Mouse (Mus musculus) heart, embryonic 14.5 days (tissue): Measurements from ENCODE around the gene Cir1. TPM values are rescaled to one million over a fixed set of nuclear protein-coding genes. Genes with fewer than 3 reads are reported as not detected.
A peak's percentile ranks its signal among the peaks of the same experiment; 100 is the strongest.

Source experiments
- ATAC-seq: fragments of 200-750 bp; cut with Nextera tagmentation; 2 replicates; pipeline ENCODE4 v1.8.0; 2017; ENCODE audit warnings: low read depth, moderate TSS enrichment; ENCODE audit not compliant: insufficient number of reproducible peaks, insufficient read depth, low FRiP score
- H3K27ac ChIP-seq, 2 experiments: fragments of 200-500 bp in 1 of 2; fragments of 300-500 bp in 1 of 2; sonication (generic) in 1 of 2; replicated peaks in 1 of 2; 2 replicates each; pipeline ENCODE4 v1.5.1; 2012 to 2014; ENCODE audit warnings: low read depth in 2 of 2, low read length in 2 of 2, control low read depth in 1 of 2, mild to moderate bottlenecking in 1 of 2, mixed read lengths in 1 of 2; ENCODE audit not compliant: control insufficient read depth in 1 of 2, insufficient read depth in 1 of 2
- H3K27me3 ChIP-seq: fragments of 300-500 bp; sonication (generic); 2 replicates; pipeline ENCODE4 v1.6.1; 2014; ENCODE audit warnings: mild to moderate bottlenecking, low read length, control low read depth; ENCODE audit not compliant: control insufficient read depth, insufficient read depth
- H3K36me3 ChIP-seq: fragments of 300-500 bp; sonication (generic); 2 replicates; pipeline ENCODE4 v1.6.1; 2014; ENCODE audit warnings: mild to moderate bottlenecking, control low read depth, low read length, mixed read lengths; ENCODE audit not compliant: control insufficient read depth, insufficient read depth
- H3K4me1 ChIP-seq, 2 experiments: fragments of 200-500 bp in 1 of 2; fragments of 300-500 bp in 1 of 2; sonication (generic) in 1 of 2; 2 replicates each; pipeline ENCODE4 v1.6.1; 2012 to 2014; ENCODE audit warnings: low read length in 2 of 2, control low read depth in 1 of 2, mixed read lengths in 1 of 2; ENCODE audit not compliant: control insufficient read depth in 2 of 2, insufficient read depth in 2 of 2
- H3K4me2 ChIP-seq: fragments of 300-500 bp; sonication (generic); 2 replicates; pipeline ENCODE4 v1.6.1; 2014; ENCODE audit warnings: mild to moderate bottlenecking, low read length
- H3K4me3 ChIP-seq, 2 experiments: fragments of 200-500 bp in 1 of 2; fragments of 300-500 bp in 1 of 2; sonication (generic) in 1 of 2; 2 replicates each; pipeline ENCODE4 v1.5.1; 2012 to 2014; ENCODE audit warnings: low read length in 2 of 2, mild to moderate bottlenecking in 2 of 2, control low read depth in 1 of 2, low read depth in 1 of 2, moderate library complexity in 1 of 2; ENCODE audit not compliant: control insufficient read depth in 1 of 2, insufficient read depth in 1 of 2
- H3K9ac ChIP-seq: fragments of 300-500 bp; sonication (generic); 2 replicates; pipeline ENCODE4 v1.6.1; 2014; ENCODE audit warnings: mild to moderate bottlenecking, low read length
- H3K9me3 ChIP-seq: fragments of 300-500 bp; sonication (generic); 2 replicates; pipeline ENCODE4 v1.6.1; 2016; ENCODE audit warnings: low read length, control low read depth; ENCODE audit not compliant: control insufficient read depth
- WGBS: fragments of 180-500 bp; shearing (Covaris S2); extraction: QIAGEN DNeasy Blood & Tissue Kit; methylation state at CpG from one replicate; pipeline ENCODE4 v1.1.7; 2014; 5-methylcytosine and 5-hydroxymethylcytosine counted together
- polyA plus RNA-seq: library from polyadenylated mRNA; unstranded; fragments of >200 nt; fragmentation: Nextera tagmentation; extraction: Ambion mirVana; gene quantifications from 2 replicates; pipeline ENCODE4 v1.2.1, GENCODE M21; 2014

Cir1 gene
- polyA plus RNA-seq, 1 experiment from 2014 or later = 19.0 TPM

DNA sequence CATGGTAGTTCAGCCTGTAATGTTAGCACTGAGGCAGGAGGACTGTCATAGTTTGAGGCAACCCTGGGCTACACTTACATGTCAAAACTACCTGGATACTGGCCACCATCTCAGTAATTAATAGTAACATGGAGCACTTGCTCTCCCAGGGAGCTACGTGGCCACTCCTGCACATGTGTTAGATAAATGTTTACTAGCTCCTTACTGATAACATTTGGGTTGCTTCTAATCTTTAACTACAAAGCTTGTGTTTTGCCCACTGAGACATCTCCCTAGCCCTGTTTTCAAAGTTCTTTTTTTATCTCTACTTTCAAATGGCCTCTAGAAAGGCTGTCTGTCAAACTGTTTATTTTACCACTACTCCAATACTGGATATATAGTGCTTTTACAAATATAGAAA is 10.5 kb downstream of the Cir1 start:
- Histone ChIP-seq H3K9ac (no peak overlapping the region), H3K9me3 (no peaks in the 10 kb centered on the region), H3K4me3 (no peak overlapping the region), H3K4me1 (no peaks in the 10 kb centered on the region), H3K27ac (no peak overlapping the region), H3K36me3 (peaks cover 84% of the 10 kb centered on the region), H3K27me3 (no peaks in the 10 kb centered on the region), H3K4me2 (no peak overlapping the region)
- 55% methylated on average over 1 of the region's 1 CpGs for WGBS
- no peak for ATAC-seq

DNA sequence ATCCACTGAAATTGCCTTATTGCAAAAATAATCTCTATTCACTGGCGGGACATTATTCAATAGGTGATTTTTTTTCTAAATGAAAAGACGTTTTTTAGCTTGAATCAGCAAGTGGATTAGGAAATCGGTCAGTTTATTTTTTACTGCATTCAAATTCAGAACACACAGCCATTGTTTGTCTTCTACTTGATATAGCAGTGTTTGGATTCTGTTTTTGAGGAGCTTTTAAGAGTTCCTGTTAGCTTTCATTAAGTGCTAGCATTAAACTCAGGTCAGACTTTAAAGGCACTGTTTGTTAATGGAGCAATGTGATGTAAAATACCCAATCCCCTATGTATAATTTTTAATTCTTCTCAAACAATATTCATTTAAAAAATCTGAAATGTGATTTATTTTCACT is 13.7 kb downstream of the Cir1 start:
- no peaks in the 10 kb centered on the region for H3K4me1 ChIP-seq
- no peak overlapping the region for H3K27ac ChIP-seq
- no peak for ATAC-seq
- no peak overlapping the region for H3K4me2 ChIP-seq
- H3K27me3 ChIP-seq = no peaks in the 10 kb centered on the region
- no peak overlapping the region for H3K9ac ChIP-seq
- H3K9me3 ChIP-seq = no peaks in the 10 kb centered on the region
- 79% methylated on average over 3 of the region's 3 CpGs for WGBS
- H3K36me3 ChIP-seq = peaks cover 69% of the 10 kb centered on the region
- H3K4me3 ChIP-seq = no peak overlapping the region

DNA sequence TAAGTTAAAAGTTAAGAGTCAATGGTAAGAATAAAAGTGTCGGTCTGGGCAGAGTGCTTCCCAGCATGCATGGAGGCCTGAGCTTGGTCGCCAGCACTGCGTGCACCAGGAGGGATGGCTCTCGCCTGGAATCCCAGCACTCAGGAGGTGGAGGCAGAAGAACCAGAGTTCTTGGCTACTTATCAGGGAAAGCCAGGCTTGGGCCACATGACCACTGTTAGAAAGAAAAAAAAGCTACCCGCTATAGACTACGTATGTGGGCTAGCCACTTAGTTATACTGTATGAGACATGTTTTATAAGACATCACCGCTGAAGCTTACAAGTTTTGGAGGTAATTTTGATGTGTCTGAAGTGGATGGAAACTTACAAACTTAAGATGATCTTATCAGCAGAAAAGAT is 14.3 kb downstream of the Cir1 start:
- ATAC-seq = no peak
- WGBS = 78% methylated on average over 7 of the region's 7 CpGs
- no peak overlapping the region for H3K4me3 ChIP-seq
- H3K36me3 ChIP-seq = peaks cover 68% of the 10 kb centered on the region
- no peak overlapping the region for H3K27ac ChIP-seq
- H3K9ac ChIP-seq = no peak overlapping the region
- H3K27me3 ChIP-seq = no peaks in the 10 kb centered on the region
- no peak overlapping the region for H3K4me2 ChIP-seq
- H3K9me3 ChIP-seq = no peaks in the 10 kb centered on the region
- H3K4me1 ChIP-seq = no peaks in the 10 kb centered on the region

- Histone ChIP-seq H3K9me3 (no peaks in the 10 kb centered on the region), H3K27me3 (no peaks in the 10 kb centered on the region), H3K4me2 (no peak overlapping the region), H3K9ac (no peak overlapping the region), H3K27ac (no peak overlapping the region), H3K4me3 (no peak overlapping the region), H3K4me1 (no peaks in the 10 kb centered on the region), H3K36me3 (peaks cover 61% of the 10 kb centered on the region)
- ATAC-seq = no peak
- WGBS = 63% methylated on average over 7 of the region's 7 CpGs
These were observed 17.5 kb downstream of the Cir1 start for GRCm38 (mm10) chr2:73295023-73295422.

GRCm38 (mm10) chr2:73291130-73291529 is 21.4 kb downstream of the Cir1 start:
- ATAC-seq = no peak
- no peak overlapping the region for H3K9ac ChIP-seq
- no peaks in the 10 kb centered on the region for H3K4me1 ChIP-seq
- H3K4me3 ChIP-seq = no peak overlapping the region
- no peaks in the 10 kb centered on the region for H3K27me3 ChIP-seq
- H3K36me3 ChIP-seq = peaks cover 65% of the 10 kb centered on the region
- no peaks in the 10 kb centered on the region for H3K9me3 ChIP-seq
- H3K4me2 ChIP-seq = no peak overlapping the region
- 77% methylated on average over 4 of the region's 4 CpGs for WGBS
- H3K27ac ChIP-seq = no peak overlapping the region

DNA sequence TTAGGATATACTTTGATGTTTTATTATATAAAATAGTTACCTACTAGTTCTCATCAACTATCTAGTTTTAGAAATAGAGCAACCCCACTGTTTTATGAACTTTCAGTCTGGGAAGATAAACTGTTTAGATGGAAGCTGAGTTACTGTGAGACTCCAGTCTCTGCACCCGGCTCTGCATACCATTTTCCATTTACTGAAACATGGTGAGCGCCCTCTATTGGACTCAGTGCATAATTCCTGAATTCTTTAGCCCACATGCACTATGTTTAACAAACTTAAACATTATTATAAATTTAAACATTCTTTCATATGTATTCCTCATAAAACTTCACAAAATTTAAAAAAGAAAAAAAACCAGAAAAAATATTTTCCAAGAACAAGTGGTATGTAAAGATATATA is 26.9 kb downstream of the Cir1 start:
- Histone ChIP-seq H3K9me3 (no peaks in the 10 kb centered on the region), H3K27me3 (peaks cover 17% of the 10 kb centered on the region), H3K36me3 (peaks cover 32% of the 10 kb centered on the region), H3K4me2 (no peak overlapping the region), H3K9ac (no peak overlapping the region), H3K27ac (no peak overlapping the region), H3K4me3 (no peak overlapping the region), H3K4me1 (peaks cover 2 to 3% of the 10 kb centered on the region in 2 experiments)
- ATAC-seq = no peak
- 8% methylated on average over 2 of the region's 2 CpGs for WGBS

DNA sequence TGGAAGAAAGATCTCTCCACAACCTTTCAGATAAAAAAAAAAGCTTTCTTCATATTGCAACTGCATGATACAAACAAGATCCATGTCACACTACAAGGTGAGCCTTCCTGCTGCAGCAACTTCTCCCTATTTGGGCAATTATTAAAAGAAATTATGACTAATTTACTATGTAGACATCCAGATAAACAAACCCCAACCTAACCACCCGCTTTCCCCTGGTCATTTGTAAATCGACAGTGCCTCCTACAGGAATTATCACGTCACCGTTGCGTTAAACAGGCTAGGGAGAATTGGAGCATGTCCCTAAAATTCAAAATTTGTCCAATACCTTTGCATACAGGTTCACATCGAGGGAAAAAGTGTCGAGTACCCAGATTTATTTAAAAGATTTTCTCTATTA is 30.8 kb downstream of the Cir1 start:
- H3K4me3 ChIP-seq = no peak overlapping the region
- H3K4me2 ChIP-seq = no peak overlapping the region
- H3K27ac ChIP-seq = no peak overlapping the region
- 23% methylated on average over 7 of the region's 7 CpGs for WGBS
- H3K36me3 ChIP-seq = peaks cover 8% of the 10 kb centered on the region
- peaks cover 5 to 21% of the 10 kb centered on the region in 2 experiments for H3K4me1 ChIP-seq
- ATAC-seq = no peak
- no peak overlapping the region for H3K9ac ChIP-seq
- peaks cover 48% of the 10 kb centered on the region for H3K27me3 ChIP-seq
- no peaks in the 10 kb centered on the region for H3K9me3 ChIP-seq

DNA sequence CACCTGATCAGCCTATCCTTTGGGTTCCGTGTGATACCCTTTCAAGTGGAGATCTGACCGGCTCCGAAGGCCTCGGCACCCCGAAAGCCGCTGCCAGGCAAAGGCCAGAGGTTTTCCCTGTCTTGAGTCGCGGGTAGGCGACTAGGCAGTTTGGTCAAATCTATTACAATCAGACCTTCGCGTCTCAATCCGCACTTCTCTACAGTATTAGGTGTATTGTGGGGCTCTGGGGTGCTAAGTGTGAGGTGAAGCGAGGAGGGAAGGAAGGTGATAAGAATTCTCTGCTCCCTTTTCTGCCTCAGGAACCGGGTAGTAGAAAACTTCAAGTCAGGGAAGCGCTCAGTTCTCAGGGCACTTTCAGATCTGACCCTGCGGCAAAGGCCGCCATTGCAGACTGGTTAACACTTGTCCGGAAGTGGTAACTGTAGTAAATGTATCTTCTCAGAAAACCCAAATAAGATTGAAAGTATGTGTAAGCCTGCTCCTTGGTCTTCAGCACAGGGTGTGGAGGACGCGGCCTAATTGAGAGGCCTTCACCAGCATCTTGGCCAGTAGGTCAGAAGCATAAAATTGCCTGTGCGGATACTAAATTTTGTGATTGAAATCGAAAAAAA is 31.3 kb downstream of the Cir1 start:
- peaks cover 2% of the 10 kb centered on the region; the same call in 1 of the 2 replicates for H3K36me3 ChIP-seq
- no peaks in the 10 kb centered on the region for H3K9me3 ChIP-seq
- ATAC-seq = no peak
- peaks cover 50% of the 10 kb centered on the region for H3K27me3 ChIP-seq
- peaks cover 5 to 21% of the 10 kb centered on the region in 2 experiments for H3K4me1 ChIP-seq
- peak overlapping the region; percentile 47 for H3K4me2 ChIP-seq
- 18% methylated on average over 22 of the region's 22 CpGs for WGBS
- no peak overlapping the region for H3K9ac ChIP-seq
- no peak overlapping the region for H3K27ac ChIP-seq
- H3K4me3 ChIP-seq = peak overlapping the region in 1 of 2 experiments; percentile 27; a peak in 2 of 4 replicates
